Mouse (Mus musculus): ENCODE measurements around the gene Reps2.

DNA sequence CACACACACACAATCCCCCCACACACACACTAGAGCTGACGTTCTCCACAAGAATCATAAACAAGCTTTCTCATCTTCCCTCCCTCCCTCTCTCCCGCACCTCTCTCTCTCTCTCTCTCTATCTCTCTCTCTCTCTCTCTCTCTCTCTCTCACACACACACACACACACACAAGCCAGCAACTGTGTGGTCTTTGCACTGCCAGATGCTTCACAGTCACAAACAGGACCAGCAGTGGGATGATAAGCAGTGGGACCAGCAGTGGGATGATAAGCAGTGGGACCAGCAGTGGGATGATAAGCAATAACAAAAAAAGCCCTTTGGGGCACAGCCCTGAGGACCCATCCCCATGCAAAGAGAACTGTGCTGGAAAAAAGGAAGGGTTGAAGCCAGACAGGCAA is 35.4 kb upstream of the Reps2 start:
- no peak for TF ChIP-seq MYOD1 (IDR thresholded peaks at IDR 0.05; ENCODE audit: control insufficient read depth, insufficient read length, low read depth)
- no peak for TF ChIP-seq USF1 (IDR thresholded peaks at IDR 0.05; ENCODE audit: low read depth)
- TF ChIP-seq CTCF (IDR thresholded peaks at IDR 0.05; ENCODE audit: control insufficient read depth, insufficient read depth, insufficient read length), result no peak
- TF ChIP-seq CEBPB (IDR thresholded peaks at IDR 0.05; ENCODE audit: low read depth), result no peak
- no peak for TF ChIP-seq MYOG (IDR thresholded peaks at IDR 0.05; ENCODE audit: control insufficient read depth, extremely low read depth, insufficient read length)
- no peak for TF ChIP-seq MAX (IDR thresholded peaks at IDR 0.05)
- no peak for TF ChIP-seq FOSL1 (IDR thresholded peaks at IDR 0.05; ENCODE audit: insufficient read depth, low read length, poor library complexity, severe bottlenecking)

Data from C2C12 (cell line).